Mouse (Mus musculus): ENCODE data around the gene Cacna1e. TPM values are rescaled to one million over a fixed set of nuclear protein-coding genes. Genes with fewer than 3 reads are reported as not detected.

The Cacna1e gene
- polyA plus RNA-seq, 1 experiment from 2014 or later, result 0.39 TPM

DNA sequence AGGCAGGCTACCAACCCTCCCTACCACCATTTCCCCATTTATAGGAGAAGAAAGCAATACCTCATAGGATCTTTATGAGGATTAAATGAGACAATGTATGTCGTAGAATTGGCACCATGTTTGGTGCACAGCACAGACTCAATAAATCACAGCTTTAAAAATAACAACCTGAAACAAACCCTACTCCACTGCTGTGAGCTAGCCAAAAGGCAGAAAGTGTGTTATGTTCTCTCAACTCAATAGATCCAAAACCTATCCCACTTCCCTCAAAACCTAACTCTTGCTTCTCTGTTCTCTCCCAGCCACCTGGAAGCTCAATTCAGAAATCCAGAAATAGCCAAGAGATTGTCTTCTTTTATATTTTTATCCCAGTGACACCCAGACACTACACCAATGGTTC lies 331.2 kb downstream of the Cacna1e start:
- H3K27me3 ChIP-seq (ENCODE audit: control insufficient read depth, insufficient read depth, low read length), result no peaks in the 10 kb centered on the region
- no peak for TF ChIP-seq EP300 (optimal IDR thresholded peaks at IDR 0.05)
- no peak for TF ChIP-seq CTCF (IDR thresholded peaks at IDR 0.05; ENCODE audit: low read depth)
- H3K4me1 ChIP-seq (replicated peaks; ENCODE audit: control insufficient read depth, insufficient read depth), result no peaks in the 10 kb centered on the region
- H3K36me3 ChIP-seq (ENCODE audit: control insufficient read depth, insufficient read depth, low read length), result no peaks in the 10 kb centered on the region
- H3K9ac ChIP-seq (ENCODE audit: low read length), result no peak overlapping the region
- no peaks in the 10 kb centered on the region for H3K9me3 ChIP-seq (ENCODE audit: control insufficient read depth, low read length)
- no peak for ATAC-seq (ENCODE audit: low FRiP score, low TSS enrichment)
- H3K4me3 ChIP-seq (ENCODE audit: low read depth, low read length), result no peak overlapping the region
- WGBS, result 57% methylated on average over 1 of the region's 1 CpGs
- no peak for DNase-seq (ENCODE audit: low spot score)
- no peak overlapping the region for H3K4me2 ChIP-seq (replicated peaks; ENCODE audit: low read depth)
- no peak overlapping the region for H3K27ac ChIP-seq (replicated peaks)

DNA sequence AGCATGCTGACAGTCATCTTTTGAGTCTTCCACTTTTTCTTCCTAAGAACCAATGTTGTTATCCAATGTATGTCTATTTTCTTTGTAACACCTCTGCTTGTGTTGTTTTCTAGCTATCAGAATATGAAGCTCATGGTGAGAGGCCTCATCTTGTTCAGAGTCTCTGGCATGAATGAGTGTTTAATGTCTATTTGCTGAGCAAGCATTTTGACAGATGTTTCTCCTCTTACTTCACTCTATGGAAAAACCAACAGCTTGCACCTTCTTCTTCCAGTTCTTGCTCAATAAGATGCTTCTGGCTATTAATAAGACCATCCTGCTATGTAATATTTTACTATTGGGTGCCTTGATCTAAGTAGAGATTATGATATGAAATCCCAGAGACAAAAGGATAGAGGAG lies 346.9 kb downstream of the Cacna1e start:
- Histone ChIP-seq H3K9ac (ENCODE audit: low read length) (no peak overlapping the region), H3K4me3 (ENCODE audit: low read depth, low read length) (no peak overlapping the region), H3K4me2 (replicated peaks; ENCODE audit: low read depth) (no peak overlapping the region), H3K9me3 (ENCODE audit: control insufficient read depth, low read length) (no peaks in the 10 kb centered on the region), H3K27ac (replicated peaks) (no peak overlapping the region), H3K4me1 (replicated peaks; ENCODE audit: control insufficient read depth, insufficient read depth) (no peaks in the 10 kb centered on the region), H3K36me3 (ENCODE audit: control insufficient read depth, insufficient read depth, low read length) (no peaks in the 10 kb centered on the region), H3K27me3 (ENCODE audit: control insufficient read depth, insufficient read depth, low read length) (no peaks in the 10 kb centered on the region)
- no peak for TF ChIP-seq EP300 (optimal IDR thresholded peaks at IDR 0.05)
- no peak for TF ChIP-seq CTCF (IDR thresholded peaks at IDR 0.05; ENCODE audit: low read depth)
- DNase-seq (ENCODE audit: low spot score), result no peak
- no peak for ATAC-seq (ENCODE audit: low FRiP score, low TSS enrichment)

DNA sequence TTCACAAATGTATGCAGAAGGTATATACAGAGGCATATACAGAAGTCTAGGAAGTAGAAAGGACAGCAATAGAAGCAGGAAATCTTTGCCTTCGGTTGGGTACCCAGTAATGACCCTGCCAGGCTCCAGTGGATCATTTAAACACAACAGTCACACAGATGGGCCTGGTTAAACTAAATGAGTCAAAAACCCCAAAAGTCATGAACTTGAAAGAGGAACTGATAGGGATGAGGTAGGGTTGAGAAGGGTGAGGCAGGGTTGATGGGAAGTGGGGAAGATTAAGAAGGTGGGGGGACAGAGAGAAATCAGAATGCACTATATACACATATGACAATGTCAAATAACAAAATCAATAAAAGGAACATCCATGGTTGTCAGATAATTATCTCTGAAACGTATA lies 347.5 kb downstream of the Cacna1e start:
- Histone ChIP-seq H3K4me3 (ENCODE audit: low read depth, low read length) (no peak overlapping the region), H3K27me3 (ENCODE audit: control insufficient read depth, insufficient read depth, low read length) (no peaks in the 10 kb centered on the region), H3K36me3 (ENCODE audit: control insufficient read depth, insufficient read depth, low read length) (no peaks in the 10 kb centered on the region), H3K4me1 (replicated peaks; ENCODE audit: control insufficient read depth, insufficient read depth) (no peaks in the 10 kb centered on the region), H3K9ac (ENCODE audit: low read length) (no peak overlapping the region), H3K9me3 (ENCODE audit: control insufficient read depth, low read length) (no peaks in the 10 kb centered on the region), H3K4me2 (replicated peaks; ENCODE audit: low read depth) (no peak overlapping the region), H3K27ac (replicated peaks) (no peak overlapping the region)
- DNase-seq (ENCODE audit: low spot score) (no peak), ATAC-seq (ENCODE audit: low FRiP score, low TSS enrichment) (no peak)
- 72% methylated on average over 2 of the region's 2 CpGs for WGBS
- TF ChIP-seq CTCF (IDR thresholded peaks at IDR 0.05; ENCODE audit: low read depth), result no peak
- TF ChIP-seq EP300 (optimal IDR thresholded peaks at IDR 0.05), result no peak

DNA sequence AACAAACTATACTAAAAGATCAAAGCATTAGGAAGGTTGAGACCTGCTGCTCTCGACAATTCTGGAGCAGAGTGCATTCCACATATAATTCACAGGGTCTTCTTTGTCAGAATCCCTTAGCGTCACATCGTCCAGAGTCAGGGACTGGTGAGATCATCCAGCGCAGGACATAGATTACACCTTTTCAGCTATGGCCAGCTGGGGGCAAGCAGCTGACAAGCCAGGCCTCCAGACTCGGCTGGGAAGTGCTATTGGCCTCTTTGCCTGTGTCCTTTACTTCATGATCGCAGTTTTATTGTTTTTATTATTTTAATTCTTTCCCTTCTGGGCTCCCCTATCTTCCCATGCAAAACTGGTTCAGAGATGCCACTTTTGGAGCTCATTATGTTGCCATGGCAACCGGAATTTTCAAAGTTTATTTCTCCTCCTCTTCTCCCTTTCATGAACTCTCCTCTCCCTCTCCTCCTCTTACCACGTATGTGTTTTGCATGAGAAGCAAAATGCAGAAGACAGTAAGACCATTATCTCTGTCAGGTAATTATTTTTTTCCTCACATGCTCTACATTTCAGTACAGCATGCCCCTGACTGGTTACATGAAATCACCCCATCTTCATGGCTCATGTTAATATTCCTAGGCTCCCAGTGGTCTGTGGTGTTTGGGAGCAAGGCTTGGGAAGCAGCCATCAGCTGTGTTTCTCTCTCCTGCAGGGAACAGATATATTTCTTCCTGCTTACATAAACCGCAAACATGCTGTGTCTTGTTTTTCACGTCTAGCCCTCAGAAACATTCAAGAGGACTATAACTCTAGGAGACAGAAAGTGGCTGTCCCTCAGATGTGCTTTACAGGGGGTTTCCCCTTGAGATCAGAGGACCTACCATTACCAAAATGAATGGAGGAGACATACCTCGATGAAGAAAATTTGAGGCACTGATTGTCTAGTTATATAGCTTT lies 351.0 kb downstream of the Cacna1e start:
- Histone ChIP-seq H3K4me1 (replicated peaks; ENCODE audit: control insufficient read depth, insufficient read depth) (no peaks in the 10 kb centered on the region), H3K27me3 (ENCODE audit: control insufficient read depth, insufficient read depth, low read length) (no peaks in the 10 kb centered on the region), H3K36me3 (ENCODE audit: control insufficient read depth, insufficient read depth, low read length) (no peaks in the 10 kb centered on the region), H3K27ac (replicated peaks) (no peak overlapping the region), H3K4me2 (replicated peaks; ENCODE audit: low read depth) (no peak overlapping the region), H3K4me3 (ENCODE audit: low read depth, low read length) (no peak overlapping the region), H3K9me3 (ENCODE audit: control insufficient read depth, low read length) (no peaks in the 10 kb centered on the region), H3K9ac (ENCODE audit: low read length) (no peak overlapping the region)
- ATAC-seq (ENCODE audit: low FRiP score, low TSS enrichment) (no peak), DNase-seq (ENCODE audit: low spot score) (no peak)
- WGBS, result 67% methylated on average over 11 of the region's 11 CpGs
- no peak for TF ChIP-seq EP300 (optimal IDR thresholded peaks at IDR 0.05)
- TF ChIP-seq CTCF (IDR thresholded peaks at IDR 0.05; ENCODE audit: low read depth), result no peak

DNA sequence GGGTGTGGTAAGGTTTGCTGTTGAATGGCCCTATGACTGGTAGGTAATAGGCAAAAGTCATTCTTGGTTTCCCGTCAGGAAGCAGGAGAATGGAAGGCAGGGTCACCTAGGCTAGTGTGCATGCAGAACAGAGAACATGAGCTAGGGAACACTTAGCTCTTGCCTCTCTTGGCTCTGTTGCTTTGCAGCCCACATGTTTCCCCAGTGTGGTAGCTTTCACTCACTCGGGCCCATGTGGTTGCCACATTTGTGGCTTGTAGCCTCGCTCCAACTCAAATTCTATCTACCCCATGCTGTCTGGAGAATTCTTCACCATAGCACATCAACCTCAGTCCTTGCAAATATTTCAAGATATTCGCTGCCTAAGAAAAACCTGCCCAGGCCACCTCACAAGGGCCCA lies 354.6 kb downstream of the Cacna1e start:
- H3K4me1 ChIP-seq (replicated peaks; ENCODE audit: control insufficient read depth, insufficient read depth), result no peaks in the 10 kb centered on the region
- no peak for TF ChIP-seq CTCF (IDR thresholded peaks at IDR 0.05; ENCODE audit: low read depth)
- TF ChIP-seq EP300 (optimal IDR thresholded peaks at IDR 0.05), result no peak
- H3K9ac ChIP-seq (ENCODE audit: low read length), result no peak overlapping the region
- H3K27me3 ChIP-seq (ENCODE audit: control insufficient read depth, insufficient read depth, low read length), result no peaks in the 10 kb centered on the region
- no peaks in the 10 kb centered on the region for H3K36me3 ChIP-seq (ENCODE audit: control insufficient read depth, insufficient read depth, low read length)
- H3K27ac ChIP-seq (replicated peaks), result no peak overlapping the region
- H3K9me3 ChIP-seq (ENCODE audit: control insufficient read depth, low read length), result no peaks in the 10 kb centered on the region
- H3K4me3 ChIP-seq (ENCODE audit: low read depth, low read length), result no peak overlapping the region
- 93% methylated on average over 4 of the region's 4 CpGs for WGBS
- no peak overlapping the region for H3K4me2 ChIP-seq (replicated peaks; ENCODE audit: low read depth)
- DNase-seq (ENCODE audit: low spot score) (no peak), ATAC-seq (ENCODE audit: low FRiP score, low TSS enrichment) (no peak)

DNA sequence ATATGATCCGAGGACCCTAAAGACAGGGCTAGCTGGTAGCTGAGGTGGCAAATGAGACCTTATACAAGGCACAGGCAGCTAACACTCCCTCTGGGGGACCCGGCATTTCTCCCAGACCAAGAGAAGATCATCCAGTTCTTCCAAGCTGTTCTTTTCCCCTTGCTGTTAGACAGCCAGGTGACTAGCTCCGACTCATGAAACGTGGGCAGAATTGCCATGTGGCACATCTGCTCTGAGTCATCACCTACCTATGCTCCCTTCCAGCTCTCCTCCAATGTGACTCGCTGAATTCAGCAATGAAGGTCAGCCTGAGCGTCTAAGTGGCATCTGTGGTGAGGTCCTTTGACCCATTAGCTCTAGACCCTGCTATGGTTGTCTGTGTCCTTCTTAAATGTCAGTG lies 355.5 kb downstream of the Cacna1e start:
- TF ChIP-seq EP300 (optimal IDR thresholded peaks at IDR 0.05) (no peak), CTCF (IDR thresholded peaks at IDR 0.05; ENCODE audit: low read depth) (no peak)
- Histone ChIP-seq H3K27ac (replicated peaks) (no peak overlapping the region), H3K36me3 (ENCODE audit: control insufficient read depth, insufficient read depth, low read length) (no peaks in the 10 kb centered on the region), H3K9ac (ENCODE audit: low read length) (no peak overlapping the region), H3K27me3 (ENCODE audit: control insufficient read depth, insufficient read depth, low read length) (no peaks in the 10 kb centered on the region), H3K4me3 (ENCODE audit: low read depth, low read length) (no peak overlapping the region), H3K4me1 (replicated peaks; ENCODE audit: control insufficient read depth, insufficient read depth) (no peaks in the 10 kb centered on the region), H3K9me3 (ENCODE audit: control insufficient read depth, low read length) (no peaks in the 10 kb centered on the region), H3K4me2 (replicated peaks; ENCODE audit: low read depth) (no peak overlapping the region)
- ATAC-seq (ENCODE audit: low FRiP score, low TSS enrichment) (no peak), DNase-seq (ENCODE audit: low spot score) (no peak)
- 89% methylated on average over 6 of the region's 6 CpGs for WGBS
